Mouse (Mus musculus): ENCODE data around the gene Rps6kb2. TPM values are rescaled to one million over a fixed set of nuclear protein-coding genes. Genes with fewer than 3 reads are reported as not detected.

Rps6kb2 gene
- polyA plus RNA-seq, 1 experiment from 2014 or later = 32.8 TPM

DNA sequence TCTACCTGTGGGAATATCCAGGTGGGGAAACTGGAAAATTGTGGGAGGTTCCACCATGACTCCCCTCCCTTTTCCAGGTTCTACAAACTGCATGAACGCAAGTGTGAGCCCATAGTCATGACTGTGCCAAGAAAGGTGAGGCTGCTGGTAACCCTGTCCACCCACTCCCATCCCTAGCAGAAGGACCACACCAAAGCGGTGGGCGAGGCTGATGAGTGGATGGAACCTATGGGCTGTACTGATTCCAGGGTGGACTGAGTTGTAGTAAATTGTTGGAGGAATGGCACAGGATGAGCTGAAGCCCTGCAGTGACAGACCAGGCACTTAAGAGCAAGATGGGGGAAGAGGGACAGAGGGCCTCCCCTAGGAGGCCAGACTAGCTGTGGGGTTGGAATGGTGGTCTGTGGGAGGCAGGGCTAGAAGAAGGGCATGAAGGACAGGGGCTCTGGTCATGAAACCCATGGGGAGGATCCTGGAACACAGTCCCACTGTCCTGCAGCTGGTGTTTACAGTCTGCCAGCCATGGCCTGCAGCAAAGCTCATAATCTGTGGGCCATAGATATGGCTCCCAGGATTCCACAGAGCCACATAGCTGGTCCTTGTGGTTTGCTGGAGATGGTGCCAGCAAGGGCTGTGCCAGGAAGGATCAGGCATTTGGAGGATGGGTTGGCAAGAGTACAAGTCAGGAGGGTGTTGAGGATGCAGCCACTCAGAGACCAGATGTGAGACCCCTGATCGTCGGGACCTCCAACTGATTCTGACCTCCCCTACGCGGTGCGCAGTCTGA lies 10.5 kb downstream of the Rps6kb2 start:
- H3K9me3 ChIP-seq (replicated peaks) = no peaks in the 10 kb centered on the region
- no peaks in the 10 kb centered on the region for H3K27me3 ChIP-seq
- no peak overlapping the region for H3K4me2 ChIP-seq
- no peak overlapping the region for H3K9ac ChIP-seq
- ATAC-seq (ENCODE audit: insufficient read depth) = no peak
- no peak overlapping the region for H3K27ac ChIP-seq (replicated peaks)
- 83% methylated on average over 8 of the region's 8 CpGs for WGBS (ENCODE audit: insufficient replicate concordance)
- H3K4me1 ChIP-seq (replicated peaks) = peaks cover 53% of the 10 kb centered on the region
- H3K36me3 ChIP-seq (replicated peaks) = peaks cover 61% of the 10 kb centered on the region
- no peak overlapping the region for H3K4me3 ChIP-seq (replicated peaks)

DNA sequence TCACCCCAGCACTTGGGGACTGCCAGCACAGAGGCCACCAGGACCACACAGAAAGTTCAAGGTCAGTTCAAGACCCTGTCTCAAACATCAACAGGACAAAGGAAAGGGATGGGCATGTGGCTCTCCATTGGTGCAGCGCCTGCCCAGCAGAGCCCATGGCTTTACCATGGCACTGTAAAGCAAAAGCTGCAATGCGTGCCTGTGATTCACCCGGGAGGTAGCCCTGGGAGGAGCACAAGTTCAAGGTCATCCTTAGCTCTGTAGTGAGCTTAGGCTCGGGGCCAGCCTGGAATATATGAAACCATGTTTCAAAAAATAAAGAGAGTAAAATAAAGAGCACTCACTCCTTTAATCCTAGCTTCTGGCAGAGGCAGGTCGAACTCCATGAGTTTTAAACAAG lies 11.3 kb downstream of the Rps6kb2 start:
- no peaks in the 10 kb centered on the region for H3K27me3 ChIP-seq
- H3K4me3 ChIP-seq (replicated peaks) = no peak overlapping the region
- H3K9ac ChIP-seq = no peak overlapping the region
- no peak overlapping the region for H3K4me2 ChIP-seq
- H3K4me1 ChIP-seq (replicated peaks) = peaks cover 60% of the 10 kb centered on the region
- ATAC-seq (ENCODE audit: insufficient read depth) = no peak
- WGBS (ENCODE audit: insufficient replicate concordance) = 71% methylated on average over 5 of the region's 5 CpGs
- H3K36me3 ChIP-seq (replicated peaks) = peaks cover 53% of the 10 kb centered on the region
- no peaks in the 10 kb centered on the region for H3K9me3 ChIP-seq (replicated peaks)
- no peak overlapping the region for H3K27ac ChIP-seq (replicated peaks)

DNA sequence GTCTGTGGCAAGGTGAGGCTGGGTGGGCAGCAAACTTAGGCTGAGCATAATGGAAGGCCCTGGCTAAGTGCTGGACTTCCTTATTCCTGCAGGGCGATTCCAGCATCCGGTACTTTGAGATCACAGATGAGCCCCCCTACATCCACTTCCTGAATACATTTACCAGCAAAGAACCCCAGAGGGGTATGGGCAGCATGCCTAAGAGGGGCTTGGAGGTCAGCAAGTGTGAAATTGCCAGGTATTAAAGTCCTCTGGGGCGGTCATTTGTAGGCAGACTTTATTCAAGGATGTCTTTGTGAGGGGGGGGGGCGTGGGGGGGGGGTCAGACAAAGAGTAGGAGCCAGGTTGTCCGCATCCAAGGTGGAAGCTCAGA lies 11.7 kb downstream of the Rps6kb2 start:
- Histone ChIP-seq H3K4me2 (no peak overlapping the region), H3K9ac (no peak overlapping the region), H3K27me3 (no peaks in the 10 kb centered on the region), H3K36me3 (replicated peaks) (peaks cover 49% of the 10 kb centered on the region), H3K9me3 (replicated peaks) (no peaks in the 10 kb centered on the region), H3K27ac (replicated peaks) (no peak overlapping the region), H3K4me3 (replicated peaks) (no peak overlapping the region), H3K4me1 (replicated peaks) (peaks cover 64% of the 10 kb centered on the region)
- no peak for ATAC-seq (ENCODE audit: insufficient read depth)
- WGBS (ENCODE audit: insufficient replicate concordance) = 68% methylated on average over 5 of the region's 5 CpGs

DNA sequence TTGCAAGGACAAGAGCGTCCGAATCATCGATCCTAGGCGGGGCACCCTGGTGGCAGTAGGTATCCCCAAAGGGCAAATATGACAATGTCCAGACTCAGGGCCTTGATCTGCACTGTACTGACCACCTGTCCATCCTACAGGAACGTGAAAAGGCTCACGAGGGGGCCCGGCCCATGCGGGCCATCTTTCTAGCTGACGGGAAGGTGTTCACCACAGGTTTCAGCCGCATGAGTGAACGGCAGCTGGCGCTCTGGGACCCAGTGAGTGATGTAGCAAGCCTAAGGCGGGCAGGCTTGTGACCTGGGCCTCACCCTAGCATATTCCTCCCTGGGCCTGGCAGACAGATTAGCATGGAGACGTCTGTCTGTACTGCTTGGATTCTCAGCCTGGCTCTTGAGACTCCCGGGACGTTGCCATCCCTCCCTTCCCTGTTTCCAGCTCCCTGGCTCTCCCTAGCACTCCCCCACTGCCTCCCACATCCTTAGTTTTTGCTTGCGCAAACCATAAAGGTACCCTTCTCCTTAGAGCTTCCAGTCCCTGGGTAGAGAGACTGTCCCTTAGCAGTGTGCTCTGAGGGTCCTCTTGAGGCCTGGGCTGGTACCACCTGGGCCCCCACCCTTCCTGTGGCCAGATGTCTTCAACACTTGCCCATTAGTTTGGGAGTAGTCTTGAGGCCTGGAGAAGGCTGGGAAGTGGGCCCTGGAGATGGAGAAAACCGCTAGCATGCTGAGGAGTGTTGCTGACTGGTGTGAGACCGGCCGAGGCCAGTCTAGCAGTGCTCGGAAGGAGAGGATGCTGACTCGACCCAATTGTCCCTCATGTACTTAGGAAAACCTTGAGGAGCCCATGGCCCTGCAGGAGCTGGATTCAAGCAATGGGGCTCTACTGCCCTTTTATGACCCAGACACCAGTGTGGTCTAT lies 12.3 kb downstream of the Rps6kb2 start:
- WGBS (ENCODE audit: insufficient replicate concordance) = 84% methylated on average over 22 of the region's 22 CpGs
- peaks cover 43% of the 10 kb centered on the region for H3K36me3 ChIP-seq (replicated peaks)
- H3K4me1 ChIP-seq (replicated peaks) = peaks cover 63% of the 10 kb centered on the region
- no peaks in the 10 kb centered on the region for H3K9me3 ChIP-seq (replicated peaks)
- no peaks in the 10 kb centered on the region for H3K27me3 ChIP-seq
- H3K4me3 ChIP-seq (replicated peaks) = no peak overlapping the region
- no peak overlapping the region for H3K9ac ChIP-seq
- no peak overlapping the region; the same call in 1 of the 2 replicates for H3K27ac ChIP-seq (replicated peaks)
- H3K4me2 ChIP-seq = no peak overlapping the region
- no peak for ATAC-seq (ENCODE audit: insufficient read depth)

DNA sequence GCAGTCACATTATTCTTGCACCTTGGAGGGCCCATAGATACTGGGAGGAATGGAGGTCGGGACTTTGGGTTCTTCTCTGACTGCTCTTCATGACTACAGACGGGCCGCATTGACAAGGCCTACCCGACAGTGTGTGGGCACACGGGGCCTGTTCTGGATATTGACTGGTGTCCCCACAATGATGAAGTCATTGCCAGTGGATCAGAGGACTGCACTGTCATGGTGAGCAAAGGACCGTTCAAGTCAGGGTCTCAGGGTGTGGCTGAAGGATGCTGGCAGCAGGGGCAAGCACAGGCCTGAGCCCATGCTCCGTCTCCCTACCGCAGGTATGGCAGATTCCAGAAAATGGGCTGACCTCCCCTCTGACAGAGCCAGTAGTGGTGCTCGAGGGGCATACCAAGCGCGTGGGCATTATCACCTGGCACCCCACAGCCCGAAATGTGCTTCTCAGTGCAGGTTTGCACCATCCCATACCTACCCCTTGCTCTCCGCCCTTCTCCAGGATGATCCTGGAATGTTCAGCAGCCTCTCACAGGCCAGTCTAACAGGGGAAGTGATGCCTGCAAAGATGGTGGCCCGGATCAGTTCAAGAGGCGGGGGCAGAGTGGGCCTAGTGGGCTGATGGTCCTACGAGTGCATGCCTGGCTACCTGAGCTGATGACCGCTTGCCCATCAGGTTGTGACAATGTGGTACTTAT lies 13.2 kb downstream of the Rps6kb2 start:
- 86% methylated on average over 17 of the region's 17 CpGs for WGBS (ENCODE audit: insufficient replicate concordance)
- H3K27ac ChIP-seq (replicated peaks) = no peak overlapping the region; the same call in 1 of the 2 replicates
- ATAC-seq (ENCODE audit: insufficient read depth) = no peak

DNA sequence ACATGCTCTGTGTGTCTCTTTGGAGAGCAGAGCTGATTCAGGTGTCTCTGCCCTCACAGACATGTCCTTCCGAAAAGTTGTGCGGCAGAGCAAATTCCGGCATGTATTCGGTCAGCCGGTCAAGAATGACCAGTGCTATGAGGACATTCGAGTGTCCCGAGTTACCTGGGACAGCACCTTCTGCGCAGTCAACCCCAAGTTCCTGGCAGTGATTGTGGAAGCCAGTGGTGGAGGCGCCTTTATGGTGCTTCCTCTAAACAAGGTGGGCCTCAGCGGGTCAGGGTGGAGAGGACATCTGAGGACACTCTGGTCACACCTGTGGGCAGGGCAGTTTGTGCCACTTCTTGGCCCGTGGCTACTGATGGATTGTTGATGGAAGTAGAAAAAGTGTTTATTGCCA lies 13.9 kb downstream of the Rps6kb2 start:
- WGBS (ENCODE audit: insufficient replicate concordance) = 64% methylated on average over 11 of the region's 11 CpGs
- Histone ChIP-seq H3K4me1 (replicated peaks) (peaks cover 56% of the 10 kb centered on the region), H3K4me2 (peak overlapping the region; percentile 85), H3K9ac (peak overlapping the region; percentile 86), H3K27ac (replicated peaks) (peak overlapping the region; percentile 79), H3K4me3 (replicated peaks) (peak overlapping the region; percentile 79), H3K36me3 (replicated peaks) (peaks cover 37% of the 10 kb centered on the region), H3K9me3 (replicated peaks) (no peaks in the 10 kb centered on the region), H3K27me3 (no peaks in the 10 kb centered on the region)
- ATAC-seq (ENCODE audit: insufficient read depth) = no peak

More for the DNA sequence above, 13.2 kb downstream of the Rps6kb2 start:
- Histone ChIP-seq H3K27me3 (no peaks in the 10 kb centered on the region), H3K4me2 (peak overlapping the region; percentile 85), H3K9me3 (replicated peaks) (no peaks in the 10 kb centered on the region), H3K9ac (no peak overlapping the region), H3K4me1 (replicated peaks) (peaks cover 57% of the 10 kb centered on the region), H3K4me3 (replicated peaks) (no peak overlapping the region; the same call in 1 of the 2 replicates), H3K36me3 (replicated peaks) (peaks cover 37% of the 10 kb centered on the region)

DNA sequence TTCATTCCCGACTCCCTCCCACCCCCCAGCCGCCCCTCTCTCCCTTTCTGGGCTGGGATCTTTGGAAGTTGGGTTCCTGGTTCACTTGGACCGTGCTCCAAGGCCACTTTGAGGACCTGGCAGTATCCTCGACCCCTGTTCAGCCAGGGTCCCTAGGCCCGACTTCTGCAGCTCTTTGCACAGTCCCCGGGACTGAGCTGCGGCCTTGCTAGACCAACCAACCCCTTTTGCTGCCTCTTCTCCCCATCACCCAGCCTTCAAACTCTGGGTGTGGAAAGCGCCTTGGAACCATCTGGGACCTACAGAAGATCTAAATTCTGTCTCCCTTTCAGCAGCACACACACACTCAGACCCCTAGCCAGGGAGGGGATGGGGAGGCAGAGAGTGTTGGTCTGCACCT lies 14.3 kb downstream of the Rps6kb2 start:
- Histone ChIP-seq H3K27me3 (no peaks in the 10 kb centered on the region), H3K36me3 (replicated peaks) (peaks cover 37% of the 10 kb centered on the region), H3K4me2 (peak overlapping the region; percentile 85), H3K9me3 (replicated peaks) (no peaks in the 10 kb centered on the region), H3K9ac (peak overlapping the region; percentile 86), H3K4me3 (replicated peaks) (peak overlapping the region; percentile 79), H3K27ac (replicated peaks) (peak overlapping the region; percentile 79), H3K4me1 (replicated peaks) (peaks cover 55% of the 10 kb centered on the region)
- WGBS (ENCODE audit: insufficient replicate concordance) = 0% methylated on average over 8 of the region's 8 CpGs
- ATAC-seq (ENCODE audit: insufficient read depth) = peak; percentile 25

DNA sequence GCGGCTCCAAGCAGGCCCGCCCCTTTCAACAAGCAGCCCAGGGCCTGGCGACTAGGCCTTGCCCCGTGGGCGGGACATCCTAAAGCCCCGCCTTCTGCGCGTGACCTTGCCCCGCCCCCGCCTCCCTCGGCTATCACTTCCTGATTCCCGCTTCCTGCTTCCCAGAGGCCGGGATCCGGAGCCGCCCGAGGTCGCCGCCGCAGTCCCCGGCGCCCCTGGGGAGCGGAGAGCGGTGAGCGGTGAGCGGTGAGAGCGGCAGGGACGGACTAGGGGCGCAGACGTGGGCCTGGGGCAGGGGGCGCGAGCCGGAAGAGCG lies 14.7 kb downstream of the Rps6kb2 start, which contains the start of gene Coro1b:
Gene Coro1b, plus strand, starts transcription at position 129 of the 316 bp plus-strand sequence.
- peak; percentile 86 for ATAC-seq (ENCODE audit: insufficient read depth)
- Histone ChIP-seq H3K9me3 (replicated peaks) (no peaks in the 10 kb centered on the region), H3K36me3 (replicated peaks) (peaks cover 33% of the 10 kb centered on the region), H3K4me1 (replicated peaks) (peaks cover 52% of the 10 kb centered on the region), H3K27me3 (no peaks in the 10 kb centered on the region), H3K9ac (peak within 1 kb of the TSS; percentile 86), H3K27ac (replicated peaks) (peak within 1 kb of the TSS; percentile 79), H3K4me3 (replicated peaks) (peak within 1 kb of the TSS; percentile 79), H3K4me2 (peak within 1 kb of the TSS; percentile 85)
- WGBS (ENCODE audit: insufficient replicate concordance) = under 1% methylated on average over 33 of the region's 33 CpGs

DNA sequence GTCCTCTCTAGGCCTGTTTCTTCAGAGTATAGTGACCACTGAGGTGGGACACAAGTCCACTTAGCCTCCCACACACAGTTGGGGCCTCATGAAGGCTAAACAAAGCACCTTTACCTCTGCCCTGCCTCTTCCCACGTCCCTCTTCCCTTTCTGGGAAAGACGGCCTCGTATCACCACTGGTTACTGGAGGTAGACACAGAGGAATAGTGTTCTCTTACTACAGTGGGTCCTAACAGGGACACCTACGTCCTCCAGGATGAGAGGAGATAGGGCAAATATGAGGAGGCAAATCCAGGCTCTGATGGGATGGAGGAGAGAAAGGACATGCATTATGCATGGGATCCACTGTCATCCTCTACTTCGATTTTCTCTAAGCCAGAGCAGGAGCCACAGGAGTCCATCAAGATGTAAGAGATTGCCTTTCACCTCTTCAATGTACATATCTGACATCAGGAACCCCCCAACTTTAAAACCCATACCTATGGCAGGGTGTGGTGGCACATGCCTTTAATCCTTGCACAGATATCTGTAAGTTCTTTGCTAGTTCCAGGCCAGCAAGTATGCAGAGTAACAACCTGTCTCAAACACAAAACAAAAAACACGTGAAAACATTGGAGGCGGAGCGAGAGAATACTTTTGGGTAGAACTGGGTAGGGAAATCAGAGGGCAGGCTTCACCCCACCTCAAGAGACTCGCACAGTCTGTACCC lies 15.2 kb downstream of the Rps6kb2 start:
- Histone ChIP-seq H3K27ac (replicated peaks) (0 out of 2 replicates have a peak overlapping the region, but pooled peaks have one; percentile 6), H3K4me3 (replicated peaks) (peak overlapping the region; percentile 79)

DNA sequence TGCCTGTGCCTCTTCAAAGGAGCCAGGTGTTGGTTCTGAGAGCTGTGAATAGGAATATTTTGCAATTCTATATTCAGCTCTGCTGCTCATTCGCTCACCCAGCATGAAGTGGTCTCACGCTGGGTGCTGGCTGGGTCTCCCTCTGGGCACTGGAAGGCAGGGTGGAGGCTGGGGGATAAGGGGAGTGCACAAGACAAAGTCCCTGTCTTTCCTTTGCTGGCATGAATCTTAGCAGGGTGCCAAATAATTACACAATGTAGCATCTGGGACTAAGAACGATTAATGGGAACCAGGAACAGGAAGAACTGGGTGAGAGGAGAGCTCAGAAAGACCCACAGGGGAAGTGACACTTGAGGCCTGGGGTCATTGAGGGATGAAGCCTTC lies 16.1 kb downstream of the Rps6kb2 start:
- H3K4me1 ChIP-seq (replicated peaks) = peaks cover 50% of the 10 kb centered on the region
- 51% methylated on average over 3 of the region's 3 CpGs for WGBS (ENCODE audit: insufficient replicate concordance)
- no peak overlapping the region for H3K4me2 ChIP-seq
- no peaks in the 10 kb centered on the region for H3K9me3 ChIP-seq (replicated peaks)
- H3K9ac ChIP-seq = no peak overlapping the region
- no peak overlapping the region for H3K4me3 ChIP-seq (replicated peaks)
- H3K27ac ChIP-seq (replicated peaks) = no peak overlapping the region
- no peak for ATAC-seq (ENCODE audit: insufficient read depth)
- H3K36me3 ChIP-seq (replicated peaks) = peaks cover 20% of the 10 kb centered on the region; the same call in 1 of the 2 replicates
- peaks cover 5% of the 10 kb centered on the region; the same call in 1 of the 2 replicates for H3K27me3 ChIP-seq

More for the DNA sequence above, 15.2 kb downstream of the Rps6kb2 start:
- peaks cover 50% of the 10 kb centered on the region for H3K4me1 ChIP-seq (replicated peaks)
- H3K36me3 ChIP-seq (replicated peaks) = peaks cover 28% of the 10 kb centered on the region; the same call in 1 of the 2 replicates
- H3K9ac ChIP-seq = peak overlapping the region; percentile 6; the same call in 1 of the 2 replicates
- peak; percentile 4; the same call in 1 of the 2 replicates for ATAC-seq (ENCODE audit: insufficient read depth)
- H3K9me3 ChIP-seq (replicated peaks) = no peaks in the 10 kb centered on the region
- H3K27me3 ChIP-seq = no peaks in the 10 kb centered on the region
- WGBS (ENCODE audit: insufficient replicate concordance) = 40% methylated on average over 9 of the region's 9 CpGs
- H3K4me2 ChIP-seq = peak overlapping the region; percentile 85

Measured in liver, embryonic 15.5 days (tissue).